Mouse (Mus musculus): Measurements from ENCODE around the gene Birc2.

The Birc2 gene

GRCm38 (mm10) chr9:7846667-7847199 lies 9.9 kb upstream of the Birc2 start:
- DNase-seq (ENCODE audit: low read depth): no peak

- no peak for DNase-seq (ENCODE audit: low read depth)
Measured at GRCm38 (mm10) chr9:7845216-7845895, 8.5 kb upstream of the Birc2 start.

GRCm38 (mm10) chr9:7841221-7841620 lies 4.4 kb upstream of the Birc2 start:
- no peak for DNase-seq (ENCODE audit: low read depth)

- DNase-seq (ENCODE audit: low read depth): peak; percentile 70
Measured at GRCm38 (mm10) chr9:7837806-7838440, 1.1 kb upstream of the Birc2 start.

- DNase-seq (ENCODE audit: low read depth): peak; percentile 67
Measured at GRCm38 (mm10) chr9:7836331-7836730, 533 bp downstream of the Birc2 start.

- DNase-seq (ENCODE audit: low read depth): no peak
Measured at GRCm38 (mm10) chr9:7835302-7835701, 1.6 kb downstream of the Birc2 start.

- no peak for DNase-seq (ENCODE audit: low read depth)
Measured at GRCm38 (mm10) chr9:7833421-7833820, 3.4 kb downstream of the Birc2 start.

GRCm38 (mm10) chr9:7829531-7830528 lies 7.0 kb downstream of the Birc2 start:
- no peak for DNase-seq (ENCODE audit: low read depth)

- peak; percentile 28 for DNase-seq (ENCODE audit: low read depth)
Measured at GRCm38 (mm10) chr9:7828706-7829105, 8.2 kb downstream of the Birc2 start.

- DNase-seq (ENCODE audit: low read depth): no peak
Measured at GRCm38 (mm10) chr9:7824916-7825315, 11.9 kb downstream of the Birc2 start.

- DNase-seq (ENCODE audit: low read depth): no peak
Measured at GRCm38 (mm10) chr9:7822758-7823157, 14.1 kb downstream of the Birc2 start.

- DNase-seq (ENCODE audit: low read depth): no peak
Measured at GRCm38 (mm10) chr9:7805101-7805506, 31.8 kb downstream of the Birc2 start.

GRCm38 (mm10) chr9:7798555-7798954 lies 38.3 kb downstream of the Birc2 start:
- no peak for DNase-seq (ENCODE audit: low read depth)

GRCm38 (mm10) chr9:7797542-7797941 lies 39.3 kb downstream of the Birc2 start:
- no peak for DNase-seq (ENCODE audit: low read depth)

GRCm38 (mm10) chr9:7796129-7796864 lies 40.6 kb downstream of the Birc2 start:
- DNase-seq (ENCODE audit: low read depth): no peak

- DNase-seq (ENCODE audit: low read depth): no peak
Measured at GRCm38 (mm10) chr9:7795581-7795980, 41.3 kb downstream of the Birc2 start.

- no peak for DNase-seq (ENCODE audit: low read depth)
Measured at GRCm38 (mm10) chr9:7793561-7793960, 43.3 kb downstream of the Birc2 start.

GRCm38 (mm10) chr9:7790580-7791084 lies 46.2 kb downstream of the Birc2 start:
- DNase-seq (ENCODE audit: low read depth): no peak

GRCm38 (mm10) chr9:7789764-7790575 lies 46.9 kb downstream of the Birc2 start:
- no peak for DNase-seq (ENCODE audit: low read depth)

- DNase-seq (ENCODE audit: low read depth): no peak
Measured at GRCm38 (mm10) chr9:7788411-7788810, 48.5 kb downstream of the Birc2 start.

- no peak for DNase-seq (ENCODE audit: low read depth)
Measured at GRCm38 (mm10) chr9:7786086-7786485, 50.8 kb downstream of the Birc2 start.
